In genomic region chr2:84688080-84688844, GRCm38 (mm10) we compare ENCODE assay signal across 31 mouse cellular contexts. TPM values are rescaled to one million over a fixed set of nuclear protein-coding genes. Genes with fewer than 3 reads are reported as not detected.
DNase-seq lines count a peak whose midpoint lies in the region; ATAC-seq and TF ChIP-seq lines count a peak whose summit lies in the region.
"Had no signal": no experiment of that assay in that cellular context is flagged by ENCODE, and none has a peak within 500 bp of the region (broad histone marks: within the 10 kb centered on the region; RNA-seq: fewer than 3 reads in every experiment).

No protein-coding gene starts in this region.

- no peaks in the 10 kb centered on the region for H3K27me3 ChIP-seq in intestine, embryonic 14.5 days (replicated peaks; ENCODE audit: control insufficient read depth, insufficient read depth, low read length)
- no peaks in the 10 kb centered on the region for H3K27me3 ChIP-seq in intestine, postnatal 0 days (replicated peaks; ENCODE audit: control insufficient read depth, insufficient read depth, low read length)
- H3K27me3 ChIP-seq in midbrain, embryonic 13.5 days: no peaks in the 10 kb centered on the region
- no peaks in the 10 kb centered on the region for H3K27me3 ChIP-seq in midbrain, embryonic 15.5 days (replicated peaks)
- H3K27me3 ChIP-seq in liver, embryonic 15.5 days: no peaks in the 10 kb centered on the region
- H3K27me3 ChIP-seq: CH12.LX; forebrain, embryonic 13.5 days; heart, embryonic 12.5 days; heart, embryonic 15.5 days had no signal

- H3K36me3 ChIP-seq in intestine, embryonic 14.5 days (ENCODE audit: control insufficient read depth, insufficient read depth, low read length): peaks cover 82% of the 10 kb centered on the region
- peaks cover 65% of the 10 kb centered on the region for H3K36me3 ChIP-seq in intestine, postnatal 0 days (ENCODE audit: control insufficient read depth, insufficient read depth)
- peaks cover 85% of the 10 kb centered on the region for H3K36me3 ChIP-seq in midbrain, embryonic 13.5 days
- H3K36me3 ChIP-seq in midbrain, embryonic 15.5 days (replicated peaks): peaks cover 65% of the 10 kb centered on the region
- H3K36me3 ChIP-seq in liver, embryonic 15.5 days (replicated peaks): peaks cover 89% of the 10 kb centered on the region

- ATAC-seq in intestine, embryonic 14.5 days (replicated peaks; ENCODE audit: low FRiP score, low TSS enrichment, low read depth): no peak
- no peak for ATAC-seq in intestine, postnatal 0 days
- 0 out of 2 replicates have a peak, but pooled peaks have one; percentile 51 for ATAC-seq in midbrain, embryonic 13.5 days
- ATAC-seq in midbrain, embryonic 15.5 days (replicated peaks): no peak
- no peak for ATAC-seq in liver, embryonic 15.5 days (ENCODE audit: insufficient read depth)
- ATAC-seq: forebrain, embryonic 13.5 days; forebrain, postnatal 0 days had no signal

- H3K27ac ChIP-seq in intestine, embryonic 14.5 days (ENCODE audit: low read depth): no peak overlapping the region
- H3K27ac ChIP-seq in intestine, postnatal 0 days (ENCODE audit: low read depth, low read length): no peak overlapping the region
- H3K27ac ChIP-seq in midbrain, embryonic 13.5 days: no peak overlapping the region
- H3K27ac ChIP-seq in midbrain, embryonic 15.5 days: no peak overlapping the region
- peak overlapping the region; percentile 58 for H3K27ac ChIP-seq in liver, embryonic 15.5 days (replicated peaks)
- H3K27ac ChIP-seq: forebrain, embryonic 10.5 days; forebrain, embryonic 13.5 days; gastrocnemius, adult 2 months; heart, embryonic 15.5 days; hindbrain, embryonic 14.5 days; hindbrain, postnatal 0 days had no signal

- H3K4me1 ChIP-seq in intestine, embryonic 14.5 days (replicated peaks; ENCODE audit: control insufficient read depth, insufficient read depth, low read length): no peaks in the 10 kb centered on the region
- no peaks in the 10 kb centered on the region for H3K4me1 ChIP-seq in intestine, postnatal 0 days (replicated peaks; ENCODE audit: control insufficient read depth, insufficient read depth, low read length)
- H3K4me1 ChIP-seq in midbrain, embryonic 13.5 days (replicated peaks): no peaks in the 10 kb centered on the region
- H3K4me1 ChIP-seq in midbrain, embryonic 15.5 days: no peaks in the 10 kb centered on the region
- H3K4me1 ChIP-seq in liver, embryonic 15.5 days (replicated peaks): peaks cover 24% of the 10 kb centered on the region
- H3K4me1 ChIP-seq: forebrain, embryonic 10.5 days; forebrain, embryonic 13.5 days; heart, embryonic 12.5 days; heart, embryonic 15.5 days had no signal

- no peak overlapping the region for H3K4me3 ChIP-seq in intestine, embryonic 14.5 days (ENCODE audit: low read depth, low read length)
- no peak overlapping the region for H3K4me3 ChIP-seq in intestine, postnatal 0 days (ENCODE audit: low read depth, low read length)
- H3K4me3 ChIP-seq in midbrain, embryonic 13.5 days (replicated peaks): no peak overlapping the region
- H3K4me3 ChIP-seq in midbrain, embryonic 15.5 days: no peak overlapping the region
- H3K4me3 ChIP-seq in liver, embryonic 15.5 days (replicated peaks): no peak overlapping the region
- H3K4me3 ChIP-seq: forebrain, embryonic 10.5 days; forebrain, embryonic 13.5 days; gastrocnemius, adult 2 months; heart, embryonic 12.5 days; heart, embryonic 15.5 days had no signal

- DNase-seq in intestine, embryonic 14.5 days (ENCODE audit: low spot score): peak; percentile 21
- no peak for DNase-seq in kidney, postnatal 10 days
- no peak for DNase-seq in adrenal gland, postnatal 10 days
- DNase-seq: adrenal gland, adult 2 months; adrenal gland, postnatal 25 days; B cell, adult 2 months; cerebellum, adult 18-20 months; cerebellum, adult 9-10 months; cerebellum, postnatal 14 days; forebrain, postnatal 0 days; gastrocnemius, adult 2 months; gastrocnemius, postnatal 14 days; heart, adult 18-20 months; heart, postnatal 10 days; heart, postnatal 36 days had no signal

- no peak overlapping the region for H3K4me2 ChIP-seq in intestine, embryonic 14.5 days (ENCODE audit: low read length)
- H3K4me2 ChIP-seq in intestine, postnatal 0 days (replicated peaks; ENCODE audit: low read depth): no peak overlapping the region
- H3K4me2 ChIP-seq in midbrain, embryonic 13.5 days (replicated peaks): no peak overlapping the region
- H3K4me2 ChIP-seq in midbrain, embryonic 15.5 days: no peak overlapping the region
- no peak overlapping the region for H3K4me2 ChIP-seq in liver, embryonic 15.5 days
- H3K4me2 ChIP-seq: forebrain, embryonic 13.5 days; heart, embryonic 12.5 days; heart, embryonic 15.5 days; hindbrain, embryonic 14.5 days had no signal

- no peak overlapping the region for H3K9ac ChIP-seq in intestine, embryonic 14.5 days (ENCODE audit: low read length)
- H3K9ac ChIP-seq in intestine, postnatal 0 days (ENCODE audit: low read depth, low read length): no peak overlapping the region
- no peak overlapping the region for H3K9ac ChIP-seq in midbrain, embryonic 13.5 days (replicated peaks)
- no peak overlapping the region for H3K9ac ChIP-seq in midbrain, embryonic 15.5 days
- H3K9ac ChIP-seq in liver, embryonic 15.5 days: no peak overlapping the region
- H3K9ac ChIP-seq: forebrain, embryonic 13.5 days; forebrain, postnatal 0 days; heart, embryonic 12.5 days; heart, embryonic 15.5 days; hindbrain, embryonic 14.5 days had no signal

- TF ChIP-seq CTCF in intestine, postnatal 0 days (IDR thresholded peaks at IDR 0.05; ENCODE audit: low read depth): no peak

- no peaks in the 10 kb centered on the region for H3K9me3 ChIP-seq in intestine, embryonic 14.5 days (ENCODE audit: control insufficient read depth, low read length)
- H3K9me3 ChIP-seq in intestine, postnatal 0 days (ENCODE audit: control insufficient read depth): no peaks in the 10 kb centered on the region
- no peaks in the 10 kb centered on the region for H3K9me3 ChIP-seq in midbrain, embryonic 13.5 days
- no peaks in the 10 kb centered on the region for H3K9me3 ChIP-seq in midbrain, embryonic 15.5 days
- no peaks in the 10 kb centered on the region for H3K9me3 ChIP-seq in liver, embryonic 15.5 days (replicated peaks)
- H3K9me3 ChIP-seq: forebrain, embryonic 10.5 days; forebrain, embryonic 13.5 days; G1E; heart, embryonic 12.5 days; heart, embryonic 15.5 days had no signal

- WGBS in intestine, embryonic 14.5 days: 76% methylated on average over 2 of the region's 2 CpGs
- WGBS in intestine, postnatal 0 days: 85% methylated on average over 2 of the region's 2 CpGs
- WGBS in midbrain, embryonic 13.5 days: 87% methylated on average over 2 of the region's 2 CpGs
- 77% methylated on average over 2 of the region's 2 CpGs for WGBS in midbrain, embryonic 15.5 days
- WGBS in liver, embryonic 15.5 days (ENCODE audit: insufficient replicate concordance): 57% methylated on average over 2 of the region's 2 CpGs

RNA-seq across cellular contexts. Expression of gene Tmx2, which starts 9.3 kb away (rescaled TPM):
- 131 and 134 TPM in 2 replicates for polyA plus RNA-seq in intestine, embryonic 14.5 days (2014; fragmentation: Nextera tagmentation; extraction: Ambion mirVana)
- 81.7 and 85.0 TPM in 2 replicates for polyA plus RNA-seq in intestine, postnatal 0 days (2015; fragmentation: Nextera tagmentation; extraction: Ambion mirVana)
- 226 and 249 TPM in 2 replicates for polyA plus RNA-seq in midbrain, embryonic 13.5 days (2015; fragmentation: Nextera tagmentation; extraction: Ambion mirVana)
- 271 and 279 TPM in 2 replicates for polyA plus RNA-seq in midbrain, embryonic 15.5 days (2015; fragmentation: Nextera tagmentation; extraction: Ambion mirVana)
- 71.2 and 71.8 TPM in 2 replicates for polyA plus RNA-seq in liver, embryonic 15.5 days (2015; fragmentation: Nextera tagmentation; extraction: Ambion mirVana)
- total RNA-seq in adrenal gland, postnatal 10 days (2021): 100 to 1,000 TPM in 1 of 2 experiments, 10 to 100 TPM in 1; 92.0 to 107 TPM

RNA-seq across cellular contexts. Expression of gene Med19, which starts 10.1 kb away (rescaled TPM):
- polyA plus RNA-seq in intestine, embryonic 14.5 days (2014; fragmentation: Nextera tagmentation; extraction: Ambion mirVana): 39.5 and 40.6 TPM in 2 replicates
- polyA plus RNA-seq in intestine, postnatal 0 days (2015; fragmentation: Nextera tagmentation; extraction: Ambion mirVana): 20.6 and 21.0 TPM in 2 replicates
- 49.3 and 53.3 TPM in 2 replicates for polyA plus RNA-seq in midbrain, embryonic 13.5 days (2015; fragmentation: Nextera tagmentation; extraction: Ambion mirVana)
- polyA plus RNA-seq in midbrain, embryonic 15.5 days (2015; fragmentation: Nextera tagmentation; extraction: Ambion mirVana): 49.5 and 50.1 TPM in 2 replicates
- 18.7 and 21.1 TPM in 2 replicates for polyA plus RNA-seq in liver, embryonic 15.5 days (2015; fragmentation: Nextera tagmentation; extraction: Ambion mirVana)
- 10 to 100 TPM; 18.3 to 19.5 TPM for total RNA-seq in adrenal gland, postnatal 10 days (2021)

RNA-seq across cellular contexts. Expression of gene Gm28635, which starts 10.4 kb away (rescaled TPM):
- not detected in 2 replicates for polyA plus RNA-seq in intestine, embryonic 14.5 days (2014; fragmentation: Nextera tagmentation; extraction: Ambion mirVana)
- polyA plus RNA-seq in intestine, postnatal 0 days (2015; fragmentation: Nextera tagmentation; extraction: Ambion mirVana): not detected in 2 replicates
- not detected in 2 replicates for polyA plus RNA-seq in midbrain, embryonic 13.5 days (2015; fragmentation: Nextera tagmentation; extraction: Ambion mirVana)
- not detected in 2 replicates for polyA plus RNA-seq in midbrain, embryonic 15.5 days (2015; fragmentation: Nextera tagmentation; extraction: Ambion mirVana)
- not detected in 2 replicates for polyA plus RNA-seq in liver, embryonic 15.5 days (2015; fragmentation: Nextera tagmentation; extraction: Ambion mirVana)
- not detected for total RNA-seq in adrenal gland, postnatal 10 days (2021)
- total RNA-seq: adrenal gland, adult 2 months; adrenal gland, postnatal 25 days; CH12.LX; forebrain, postnatal 0 days; G1E; gastrocnemius, postnatal 14 days; hindbrain, postnatal 0 days had no signal
- polyA plus RNA-seq: adrenal gland, adult 2 months; embryonic facial prominence, embryonic 11.5 days; embryonic facial prominence, embryonic 14.5 days; forebrain, embryonic 10.5 days; forebrain, embryonic 13.5 days; forebrain, postnatal 0 days; frontal cortex, adult 2 months; G1E; heart, embryonic 12.5 days; heart, embryonic 15.5 days; hindbrain, embryonic 11.5 days; hindbrain, embryonic 14.5 days; hindbrain, postnatal 0 days had no signal

RNA-seq across cellular contexts. Expression of gene Selenoh, which starts 17.7 kb away (rescaled TPM):
- 309 and 329 TPM in 2 replicates for polyA plus RNA-seq in intestine, embryonic 14.5 days (2014; fragmentation: Nextera tagmentation; extraction: Ambion mirVana)
- 83.4 and 90.7 TPM in 2 replicates for polyA plus RNA-seq in intestine, postnatal 0 days (2015; fragmentation: Nextera tagmentation; extraction: Ambion mirVana)
- polyA plus RNA-seq in midbrain, embryonic 13.5 days (2015; fragmentation: Nextera tagmentation; extraction: Ambion mirVana): 272 and 278 TPM in 2 replicates
- polyA plus RNA-seq in midbrain, embryonic 15.5 days (2015; fragmentation: Nextera tagmentation; extraction: Ambion mirVana): 168 and 174 TPM in 2 replicates
- 71.6 and 86.7 TPM in 2 replicates for polyA plus RNA-seq in liver, embryonic 15.5 days (2015; fragmentation: Nextera tagmentation; extraction: Ambion mirVana)
- 10 to 100 TPM; 55.4 to 67.6 TPM for total RNA-seq in adrenal gland, postnatal 10 days (2021)

RNA-seq across cellular contexts. Expression of gene Zdhhc5, which starts 26.7 kb away (rescaled TPM):
- polyA plus RNA-seq in intestine, embryonic 14.5 days (2014; fragmentation: Nextera tagmentation; extraction: Ambion mirVana): 30.0 and 30.7 TPM in 2 replicates
- 27.6 and 28.4 TPM in 2 replicates for polyA plus RNA-seq in intestine, postnatal 0 days (2015; fragmentation: Nextera tagmentation; extraction: Ambion mirVana)
- polyA plus RNA-seq in midbrain, embryonic 13.5 days (2015; fragmentation: Nextera tagmentation; extraction: Ambion mirVana): 18.3 and 18.9 TPM in 2 replicates
- 19.0 and 19.9 TPM in 2 replicates for polyA plus RNA-seq in midbrain, embryonic 15.5 days (2015; fragmentation: Nextera tagmentation; extraction: Ambion mirVana)
- polyA plus RNA-seq in liver, embryonic 15.5 days (2015; fragmentation: Nextera tagmentation; extraction: Ambion mirVana): 17.3 and 18.4 TPM in 2 replicates
- 10 to 100 TPM; 48.9 to 49.5 TPM for total RNA-seq in adrenal gland, postnatal 10 days (2021)
